Mouse (Mus musculus): ENCODE measurements around the gene Dhx29. TPM values are rescaled to one million over a fixed set of nuclear protein-coding genes. Genes with fewer than 3 reads are reported as not detected.

Dhx29 gene
- polyA plus RNA-seq (2014; fragmentation: Nextera tagmentation; extraction: Ambion mirVana) = 26.7 and 30.6 TPM in 2 replicates

DNA sequence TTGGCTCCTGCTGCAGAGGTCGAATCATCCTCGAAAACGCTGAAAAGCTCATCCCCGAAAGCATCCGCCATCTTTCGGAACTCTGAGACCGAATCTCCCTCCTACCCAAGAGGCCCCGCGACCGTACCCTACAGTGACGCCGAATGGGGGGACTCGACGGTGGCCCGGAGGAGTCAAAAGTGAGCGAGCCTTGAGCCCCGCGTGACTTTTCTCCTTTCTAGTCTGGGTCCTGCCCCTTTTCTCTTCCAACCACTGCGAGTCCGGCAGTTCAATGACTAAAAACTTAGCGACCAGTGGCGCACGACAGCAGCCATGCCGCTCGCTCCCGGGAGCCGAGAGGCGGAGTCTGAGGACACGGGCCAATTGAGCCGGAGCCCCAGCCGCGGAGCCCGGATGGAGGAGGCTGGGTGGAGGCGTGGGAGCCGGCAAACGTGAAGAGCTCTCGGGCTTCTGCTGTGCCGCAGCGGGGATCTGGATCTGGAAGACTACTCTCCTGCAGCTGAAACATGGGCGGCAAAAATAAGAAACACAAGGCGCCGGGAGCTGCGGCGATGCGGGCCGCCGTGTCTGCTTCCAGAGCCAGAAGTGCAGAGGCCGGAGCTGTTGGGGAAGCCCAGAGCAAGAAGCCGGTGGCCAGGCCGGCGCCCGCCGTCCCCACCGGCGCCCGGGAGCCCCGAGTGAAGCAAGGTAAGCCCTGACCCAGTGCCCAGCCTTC is at the start of gene Dhx29, which contains the start of gene Mtrex:
Gene Dhx29 (plus strand): TSS at position 168 of the 715 bp plus-strand sequence.
Gene Mtrex (minus strand): TSS at position 112 of the 715 bp plus-strand sequence.
- peak; percentile 99 for DNase-seq
- Histone ChIP-seq H3K4me3 (ENCODE audit: low read depth, low read length) (peak within 1 kb of the TSS; percentile 81), H3K27me3 (ENCODE audit: insufficient read depth, low read length) (no peaks in the 10 kb centered on the region), H3K4me2 (peak within 1 kb of the TSS; percentile 69), H3K9me3 (ENCODE audit: low read depth, low read length) (no peaks in the 10 kb centered on the region), H3K9ac (peak within 1 kb of the TSS; percentile 88), H3K4me1 (ENCODE audit: insufficient read depth) (0 out of 2 replicates have a peak, but pooled peaks cover 4% of the 10 kb centered on the region), H3K36me3 (ENCODE audit: insufficient read depth) (peaks cover 16% of the 10 kb centered on the region), H3K27ac (ENCODE audit: low read depth) (peak within 1 kb of the TSS; percentile 83)
- ATAC-seq (ENCODE audit: insufficient read depth) = peak; percentile 99
- WGBS = under 1% methylated on average over 57 of the region's 57 CpGs
- no peak for TF ChIP-seq CTCF (IDR thresholded peaks at IDR 0.05; ENCODE audit: low read depth)

DNA sequence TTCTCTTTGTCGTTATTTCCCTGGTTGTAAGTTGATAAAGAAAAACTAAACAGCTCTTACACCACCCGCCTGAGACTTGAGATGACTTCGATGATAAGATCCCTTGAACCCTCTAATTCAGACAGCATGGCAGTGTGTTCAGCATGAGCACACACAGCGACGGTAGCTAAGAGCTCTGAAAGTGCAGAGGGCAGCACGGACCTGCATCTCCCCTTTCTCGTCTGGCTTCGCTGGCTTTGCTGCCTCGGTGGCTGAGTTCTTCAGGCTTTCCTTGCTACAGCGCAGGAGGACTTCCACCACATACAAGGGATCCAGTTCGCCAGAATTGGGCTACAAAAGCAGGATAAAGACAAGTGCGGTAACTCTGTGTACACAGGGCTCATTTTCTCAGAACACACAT is 40.0 kb upstream of the Dhx29 start:
- H3K27ac ChIP-seq (ENCODE audit: low read depth) = no peak overlapping the region
- H3K27me3 ChIP-seq (ENCODE audit: insufficient read depth, low read length) = no peaks in the 10 kb centered on the region
- no peak for TF ChIP-seq CTCF (IDR thresholded peaks at IDR 0.05; ENCODE audit: low read depth)
- no peaks in the 10 kb centered on the region for H3K9me3 ChIP-seq (ENCODE audit: low read depth, low read length)
- peaks cover 82% of the 10 kb centered on the region for H3K36me3 ChIP-seq (ENCODE audit: insufficient read depth)
- 91% methylated on average over 12 of the region's 12 CpGs for WGBS
- no peak overlapping the region for H3K9ac ChIP-seq
- H3K4me3 ChIP-seq (ENCODE audit: low read depth, low read length) = no peak overlapping the region
- no peak overlapping the region for H3K4me2 ChIP-seq
- DNase-seq (no peak), ATAC-seq (ENCODE audit: insufficient read depth) (no peak)
- no peaks in the 10 kb centered on the region for H3K4me1 ChIP-seq (ENCODE audit: insufficient read depth)

DNA sequence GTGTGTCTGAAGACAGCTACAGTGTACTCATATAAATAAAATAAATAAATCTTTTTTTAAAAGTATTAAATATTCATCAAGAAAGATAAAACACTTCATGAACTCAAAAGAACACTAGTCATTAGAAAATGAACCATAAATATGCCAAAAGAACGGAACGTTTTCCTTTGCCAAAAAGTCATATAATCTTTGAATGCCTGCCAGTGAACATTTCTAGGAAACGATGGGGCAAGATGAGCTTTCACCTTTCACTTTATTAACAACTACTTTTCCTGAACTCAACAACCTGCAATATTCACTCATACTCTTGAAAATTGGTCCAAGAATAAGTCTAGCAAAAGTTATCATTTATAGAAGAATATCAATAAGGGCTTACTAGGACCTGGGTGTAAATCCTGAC is 25.1 kb upstream of the Dhx29 start:
- H3K27ac ChIP-seq (ENCODE audit: low read depth) = no peak overlapping the region
- H3K4me2 ChIP-seq = no peak overlapping the region
- no peaks in the 10 kb centered on the region for H3K27me3 ChIP-seq (ENCODE audit: insufficient read depth, low read length)
- WGBS = 76% methylated on average over 3 of the region's 3 CpGs
- H3K9ac ChIP-seq = no peak overlapping the region
- H3K4me3 ChIP-seq (ENCODE audit: low read depth, low read length) = no peak overlapping the region
- no peak for DNase-seq
- no peak for TF ChIP-seq CTCF (IDR thresholded peaks at IDR 0.05; ENCODE audit: low read depth)
- H3K9me3 ChIP-seq (ENCODE audit: low read depth, low read length) = no peaks in the 10 kb centered on the region
- no peak for ATAC-seq (ENCODE audit: insufficient read depth)
- H3K36me3 ChIP-seq (ENCODE audit: insufficient read depth) = peaks cover 77% of the 10 kb centered on the region
- no peaks in the 10 kb centered on the region for H3K4me1 ChIP-seq (ENCODE audit: insufficient read depth)

- Histone ChIP-seq H3K9me3 (ENCODE audit: low read depth, low read length) (no peaks in the 10 kb centered on the region), H3K36me3 (ENCODE audit: insufficient read depth) (peaks cover 69% of the 10 kb centered on the region), H3K4me3 (ENCODE audit: low read depth, low read length) (no peak overlapping the region), H3K9ac (no peak overlapping the region), H3K4me2 (no peak overlapping the region), H3K4me1 (ENCODE audit: insufficient read depth) (no peaks in the 10 kb centered on the region), H3K27ac (ENCODE audit: low read depth) (no peak overlapping the region), H3K27me3 (ENCODE audit: insufficient read depth, low read length) (no peaks in the 10 kb centered on the region)
- ATAC-seq (ENCODE audit: insufficient read depth) = no peak
- WGBS = 66% methylated on average over 4 of the region's 4 CpGs
- TF ChIP-seq CTCF (IDR thresholded peaks at IDR 0.05; ENCODE audit: low read depth) = peak; percentile 83
- DNase-seq = peak; percentile 81
Observed at GRCm38 (mm10) chr13:112909663-112910062, 17.6 kb upstream of the Dhx29 start.

- DNase-seq = no peak
- no peak overlapping the region for H3K9ac ChIP-seq
- H3K36me3 ChIP-seq (ENCODE audit: insufficient read depth) = peaks cover 66% of the 10 kb centered on the region
- H3K27ac ChIP-seq (ENCODE audit: low read depth) = no peak overlapping the region
- H3K4me3 ChIP-seq (ENCODE audit: low read depth, low read length) = no peak overlapping the region
- ATAC-seq (ENCODE audit: insufficient read depth) = no peak
- no peaks in the 10 kb centered on the region for H3K27me3 ChIP-seq (ENCODE audit: insufficient read depth, low read length)
- no peaks in the 10 kb centered on the region for H3K4me1 ChIP-seq (ENCODE audit: insufficient read depth)
- no peak for TF ChIP-seq CTCF (IDR thresholded peaks at IDR 0.05; ENCODE audit: low read depth)
- no peaks in the 10 kb centered on the region for H3K9me3 ChIP-seq (ENCODE audit: low read depth, low read length)
- WGBS = 89% methylated on average over 4 of the region's 4 CpGs
- H3K4me2 ChIP-seq = no peak overlapping the region
Observed at GRCm38 (mm10) chr13:112910434-112910833, 16.8 kb upstream of the Dhx29 start.

DNA sequence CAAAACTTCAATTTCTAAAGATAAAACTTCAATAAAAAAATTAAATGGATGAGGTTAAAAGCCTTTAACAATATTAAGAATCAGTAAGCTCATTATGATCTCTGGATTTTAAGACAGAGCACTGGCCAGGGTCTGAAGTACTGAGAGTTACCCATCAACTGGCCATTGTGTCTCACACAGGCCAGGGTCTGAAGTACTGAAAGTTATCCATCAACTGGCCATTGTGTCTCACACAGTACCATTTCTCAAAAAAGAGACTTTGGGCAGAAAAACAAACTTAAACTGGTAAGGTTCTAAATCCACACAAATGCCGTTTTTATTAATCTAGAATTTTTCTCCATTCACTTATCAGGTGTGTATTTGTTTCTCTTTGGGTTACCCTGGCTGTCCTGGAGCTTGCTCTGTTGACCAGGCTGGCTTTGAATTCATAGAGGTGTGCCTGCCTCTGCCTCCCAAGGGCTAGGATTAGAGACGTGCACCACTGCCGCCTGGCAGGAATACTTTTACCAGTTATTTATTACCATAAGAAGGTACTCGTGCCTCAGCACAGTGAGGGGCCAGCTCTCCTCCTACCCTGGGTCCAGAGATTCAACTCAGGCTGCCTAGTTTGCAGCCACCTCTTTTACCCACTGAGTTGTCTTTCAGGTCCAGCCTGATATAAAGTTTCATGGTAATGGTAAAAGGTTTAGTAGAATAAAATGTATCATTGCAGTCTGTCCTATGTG is 8.0 kb upstream of the Dhx29 start:
- H3K4me2 ChIP-seq = no peak overlapping the region
- peaks cover 60% of the 10 kb centered on the region for H3K36me3 ChIP-seq (ENCODE audit: insufficient read depth)
- 83% methylated on average over 4 of the region's 4 CpGs for WGBS
- no peaks in the 10 kb centered on the region for H3K9me3 ChIP-seq (ENCODE audit: low read depth, low read length)
- H3K27ac ChIP-seq (ENCODE audit: low read depth) = no peak overlapping the region
- DNase-seq = no peak
- no peak for ATAC-seq (ENCODE audit: insufficient read depth)
- TF ChIP-seq CTCF (IDR thresholded peaks at IDR 0.05; ENCODE audit: low read depth) = no peak
- no peak overlapping the region for H3K4me3 ChIP-seq (ENCODE audit: low read depth, low read length)
- H3K4me1 ChIP-seq (ENCODE audit: insufficient read depth) = no peaks in the 10 kb centered on the region
- H3K9ac ChIP-seq = no peak overlapping the region
- H3K27me3 ChIP-seq (ENCODE audit: insufficient read depth, low read length) = no peaks in the 10 kb centered on the region

- Histone ChIP-seq H3K9me3 (ENCODE audit: low read depth, low read length) (no peaks in the 10 kb centered on the region), H3K9ac (no peak overlapping the region), H3K4me3 (ENCODE audit: low read depth, low read length) (no peak overlapping the region), H3K4me2 (no peak overlapping the region), H3K36me3 (ENCODE audit: insufficient read depth) (peaks cover 51% of the 10 kb centered on the region), H3K27me3 (ENCODE audit: insufficient read depth, low read length) (no peaks in the 10 kb centered on the region), H3K4me1 (ENCODE audit: insufficient read depth) (no peaks in the 10 kb centered on the region), H3K27ac (ENCODE audit: low read depth) (no peak overlapping the region)
- 77% methylated on average over 3 of the region's 3 CpGs for WGBS
- TF ChIP-seq CTCF (IDR thresholded peaks at IDR 0.05; ENCODE audit: low read depth) = no peak
- ATAC-seq (ENCODE audit: insufficient read depth) (no peak), DNase-seq (no peak)
Observed at GRCm38 (mm10) chr13:112920906-112921305, 6.3 kb upstream of the Dhx29 start.
